Mouse (Mus musculus): ENCODE data around the gene Arhgef18.

GRCm38 (mm10) chr8:3426211-3426610 is 33.4 kb downstream of the Arhgef18 start:
- TF ChIP-seq CTCF (IDR thresholded peaks at IDR 0.05; ENCODE audit: insufficient read depth, low read depth, low read length) (no peak), POLR2A (IDR thresholded peaks at IDR 0.05; ENCODE audit: insufficient read depth, low read depth, low read length) (no peak)
